Mouse (Mus musculus): ENCODE results near the gene Gm49361.
A peak's percentile ranks its signal among the peaks of the same experiment; 100 is the strongest.

The Gm49361 gene

DNA sequence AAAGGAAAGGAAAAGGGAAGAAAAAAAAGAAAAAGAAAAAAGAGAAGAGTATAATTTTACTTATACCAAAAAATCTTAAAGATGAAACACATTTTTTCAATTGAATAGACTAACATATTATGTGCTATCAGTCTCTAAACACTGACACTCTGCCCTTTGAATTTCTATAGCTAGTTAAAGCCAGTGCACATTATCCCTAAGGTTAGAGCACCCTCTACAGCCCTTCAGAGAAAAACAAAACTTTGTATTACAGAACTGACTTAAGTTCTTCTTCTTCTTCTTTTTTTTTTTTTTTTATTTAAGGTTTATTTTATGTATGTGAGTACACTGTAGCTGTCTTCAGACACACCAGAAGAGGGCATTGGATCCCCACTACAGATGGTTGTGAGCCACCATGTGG lies 96.4 kb downstream of the Gm49361 start:
- peak; percentile 48 for DNase-seq (ENCODE audit: low read depth, low spot score)
- Histone ChIP-seq H3K27me3 (ENCODE audit: control insufficient read depth, insufficient read depth, low read length, poor library complexity, severe bottlenecking) (no peaks in the 10 kb centered on the region), H3K36me3 (ENCODE audit: control insufficient read depth, insufficient read depth, low read length, poor library complexity, severe bottlenecking) (peaks cover 2% of the 10 kb centered on the region; the same call in 1 of the 2 replicates)

- Histone ChIP-seq H3K27me3 (ENCODE audit: control insufficient read depth, insufficient read depth, low read length, poor library complexity, severe bottlenecking) (no peaks in the 10 kb centered on the region), H3K36me3 (ENCODE audit: control insufficient read depth, insufficient read depth, low read length, poor library complexity, severe bottlenecking) (peaks cover 5% of the 10 kb centered on the region)
- no peak for DNase-seq (ENCODE audit: low read depth, low spot score)
Measured at GRCm38 (mm10) chr14:57646155-57646554, 99.7 kb downstream of the Gm49361 start.

- H3K36me3 ChIP-seq (ENCODE audit: control insufficient read depth, insufficient read depth, low read length, poor library complexity, severe bottlenecking) = peaks cover 8% of the 10 kb centered on the region
- DNase-seq (ENCODE audit: low read depth, low spot score) = no peak
- no peaks in the 10 kb centered on the region; the same call in 1 of the 2 replicates for H3K27me3 ChIP-seq (ENCODE audit: control insufficient read depth, insufficient read depth, low read length, poor library complexity, severe bottlenecking)
Measured at GRCm38 (mm10) chr14:57639153-57639552, 106.8 kb downstream of the Gm49361 start.

DNA sequence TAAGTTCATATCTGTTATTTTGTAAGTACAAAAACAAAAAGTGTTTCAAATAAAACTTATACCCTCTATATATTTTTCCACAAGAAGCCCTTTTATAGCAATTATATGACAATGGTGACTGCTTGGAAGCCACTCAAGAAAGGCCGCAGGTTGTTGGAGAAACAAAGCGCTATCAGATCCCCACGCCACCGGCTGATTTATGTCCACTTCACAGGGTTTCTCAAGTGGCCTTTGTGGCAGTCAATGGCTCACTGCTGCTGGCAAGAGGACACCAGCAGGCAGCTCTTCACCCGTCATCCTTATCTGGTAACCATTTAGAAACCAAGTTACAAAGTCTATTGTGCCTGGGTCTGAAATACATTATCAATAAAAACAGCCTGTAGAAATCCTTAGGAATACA lies 111.8 kb downstream of the Gm49361 start:
- no peak for DNase-seq (ENCODE audit: low read depth, low spot score)
- Histone ChIP-seq H3K27me3 (ENCODE audit: control insufficient read depth, insufficient read depth, low read length, poor library complexity, severe bottlenecking) (no peaks in the 10 kb centered on the region; the same call in 1 of the 2 replicates), H3K36me3 (ENCODE audit: control insufficient read depth, insufficient read depth, low read length, poor library complexity, severe bottlenecking) (0 out of 2 replicates have a peak, but pooled peaks cover 4% of the 10 kb centered on the region)

GRCm38 (mm10) chr14:57629595-57629994 lies 116.3 kb downstream of the Gm49361 start:
- H3K27me3 ChIP-seq (ENCODE audit: control insufficient read depth, insufficient read depth, low read length, poor library complexity, severe bottlenecking) = no peaks in the 10 kb centered on the region
- DNase-seq (ENCODE audit: low read depth, low spot score) = no peak
- peaks cover 9% of the 10 kb centered on the region; the same call in 1 of the 2 replicates for H3K36me3 ChIP-seq (ENCODE audit: control insufficient read depth, insufficient read depth, low read length, poor library complexity, severe bottlenecking)

- Histone ChIP-seq H3K27me3 (ENCODE audit: control insufficient read depth, insufficient read depth, low read length, poor library complexity, severe bottlenecking) (no peaks in the 10 kb centered on the region), H3K36me3 (ENCODE audit: control insufficient read depth, insufficient read depth, low read length, poor library complexity, severe bottlenecking) (peaks cover 12% of the 10 kb centered on the region)
- no peak for DNase-seq (ENCODE audit: low read depth, low spot score)
Measured at GRCm38 (mm10) chr14:57622934-57623333, 123.0 kb downstream of the Gm49361 start.

DNA sequence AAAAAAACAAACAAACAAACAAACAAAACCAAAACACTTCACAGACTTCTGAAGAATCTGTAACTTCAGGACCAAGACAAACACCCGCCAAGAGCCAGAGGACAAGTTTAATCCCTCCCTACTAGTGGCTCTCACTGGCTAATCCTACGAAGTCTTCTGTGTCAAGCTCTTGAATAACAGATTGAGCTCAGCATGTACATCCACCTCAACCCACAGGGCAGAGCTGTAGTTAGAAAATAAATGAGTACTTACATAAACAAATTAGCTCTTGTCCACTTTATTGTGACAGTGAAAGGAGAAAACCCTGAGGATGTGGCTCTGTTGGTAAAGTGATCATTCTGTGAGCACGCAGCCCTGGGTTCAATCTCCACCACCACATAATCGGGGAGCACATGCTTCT lies 124.2 kb downstream of the Gm49361 start:
- DNase-seq (ENCODE audit: low read depth, low spot score) = no peak
- Histone ChIP-seq H3K36me3 (ENCODE audit: control insufficient read depth, insufficient read depth, low read length, poor library complexity, severe bottlenecking) (peaks cover 12% of the 10 kb centered on the region), H3K27me3 (ENCODE audit: control insufficient read depth, insufficient read depth, low read length, poor library complexity, severe bottlenecking) (no peaks in the 10 kb centered on the region)

DNA sequence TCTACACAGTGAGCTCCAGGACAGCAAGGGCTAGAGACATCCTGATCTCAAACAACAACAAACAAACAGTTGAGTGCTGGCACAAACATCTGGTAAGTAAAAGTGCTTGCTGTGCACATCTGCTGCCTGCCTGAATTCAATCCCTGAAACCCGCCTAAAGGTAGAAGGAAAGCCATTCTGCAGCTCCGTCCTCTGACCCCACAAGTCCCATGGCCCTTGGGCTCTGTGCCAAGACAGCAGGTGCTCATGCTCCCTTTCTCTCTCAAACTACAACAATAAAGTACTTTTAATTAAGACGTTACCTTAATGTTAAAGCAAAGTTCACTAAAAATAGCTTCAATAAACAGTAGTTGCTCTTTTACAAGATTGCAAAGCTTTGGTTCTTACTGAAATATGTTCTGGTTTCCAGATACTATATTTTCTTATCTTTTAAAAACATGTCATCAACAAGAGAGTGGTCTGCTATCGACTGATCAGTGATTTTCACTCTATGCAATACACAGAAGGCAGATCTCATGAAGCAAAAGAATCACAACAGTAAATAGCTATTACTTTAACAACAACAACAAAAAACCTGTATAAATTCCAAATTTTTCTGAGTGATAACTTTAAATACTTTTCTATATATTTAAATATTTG lies 125.2 kb downstream of the Gm49361 start:
- DNase-seq (ENCODE audit: low read depth, low spot score) = no peak
- peaks cover 11% of the 10 kb centered on the region for H3K36me3 ChIP-seq (ENCODE audit: control insufficient read depth, insufficient read depth, low read length, poor library complexity, severe bottlenecking)
- no peaks in the 10 kb centered on the region for H3K27me3 ChIP-seq (ENCODE audit: control insufficient read depth, insufficient read depth, low read length, poor library complexity, severe bottlenecking)

- no peaks in the 10 kb centered on the region for H3K27me3 ChIP-seq (ENCODE audit: control insufficient read depth, insufficient read depth, low read length, poor library complexity, severe bottlenecking)
- peaks cover 9% of the 10 kb centered on the region; the same call in 1 of the 2 replicates for H3K36me3 ChIP-seq (ENCODE audit: control insufficient read depth, insufficient read depth, low read length, poor library complexity, severe bottlenecking)
- DNase-seq (ENCODE audit: low read depth, low spot score) = peak; percentile 56
Measured at GRCm38 (mm10) chr14:57619487-57619886, 126.4 kb downstream of the Gm49361 start.

GRCm38 (mm10) chr14:57617675-57618074 lies 128.2 kb downstream of the Gm49361 start:
- no peak for DNase-seq (ENCODE audit: low read depth, low spot score)
- Histone ChIP-seq H3K36me3 (ENCODE audit: control insufficient read depth, insufficient read depth, low read length, poor library complexity, severe bottlenecking) (peaks cover 5% of the 10 kb centered on the region), H3K27me3 (ENCODE audit: control insufficient read depth, insufficient read depth, low read length, poor library complexity, severe bottlenecking) (no peaks in the 10 kb centered on the region)

- DNase-seq (ENCODE audit: low read depth, low spot score) = no peak
Measured at GRCm38 (mm10) chr14:57616339-57616965, 129.5 kb downstream of the Gm49361 start.

DNA sequence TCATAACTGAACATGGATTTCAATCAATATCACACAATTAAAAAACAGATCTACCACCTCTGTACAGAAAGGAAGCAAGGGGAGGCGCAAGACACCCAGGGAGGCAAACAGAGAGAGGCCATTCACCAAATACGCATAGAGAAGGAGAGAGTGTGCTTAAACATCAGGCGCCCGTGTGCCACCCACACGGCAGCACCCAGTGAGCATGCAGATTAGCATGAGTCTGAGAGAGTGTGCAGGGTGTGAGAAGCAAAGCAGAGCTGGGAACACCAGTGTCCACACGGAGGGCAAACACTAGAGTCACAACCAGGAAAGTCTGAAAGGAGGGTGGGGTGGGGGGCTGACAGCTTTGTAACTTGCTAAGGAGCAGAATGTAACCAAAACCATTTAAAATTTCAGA lies 130.1 kb downstream of the Gm49361 start:
- no peak for DNase-seq (ENCODE audit: low read depth, low spot score)
- H3K27me3 ChIP-seq (ENCODE audit: control insufficient read depth, insufficient read depth, low read length, poor library complexity, severe bottlenecking) = no peaks in the 10 kb centered on the region

More at GRCm38 (mm10) chr14:57616339-57616965, 129.5 kb downstream of the Gm49361 start:
- Histone ChIP-seq H3K27me3 (ENCODE audit: control insufficient read depth, insufficient read depth, low read length, poor library complexity, severe bottlenecking) (no peaks in the 10 kb centered on the region), H3K36me3 (ENCODE audit: control insufficient read depth, insufficient read depth, low read length, poor library complexity, severe bottlenecking) (peaks cover 5% of the 10 kb centered on the region; the same call in 1 of the 2 replicates)

GRCm38 (mm10) chr14:57611034-57611433 lies 134.9 kb downstream of the Gm49361 start:
- H3K36me3 ChIP-seq (ENCODE audit: control insufficient read depth, insufficient read depth, low read length, poor library complexity, severe bottlenecking) = peaks cover 6% of the 10 kb centered on the region; the same call in 1 of the 2 replicates
- DNase-seq (ENCODE audit: low read depth, low spot score) = no peak
- no peaks in the 10 kb centered on the region for H3K27me3 ChIP-seq (ENCODE audit: control insufficient read depth, insufficient read depth, low read length, poor library complexity, severe bottlenecking)

More for the DNA sequence above, 130.1 kb downstream of the Gm49361 start:
- H3K36me3 ChIP-seq (ENCODE audit: control insufficient read depth, insufficient read depth, low read length, poor library complexity, severe bottlenecking) = peaks cover 5% of the 10 kb centered on the region; the same call in 1 of the 2 replicates

DNA sequence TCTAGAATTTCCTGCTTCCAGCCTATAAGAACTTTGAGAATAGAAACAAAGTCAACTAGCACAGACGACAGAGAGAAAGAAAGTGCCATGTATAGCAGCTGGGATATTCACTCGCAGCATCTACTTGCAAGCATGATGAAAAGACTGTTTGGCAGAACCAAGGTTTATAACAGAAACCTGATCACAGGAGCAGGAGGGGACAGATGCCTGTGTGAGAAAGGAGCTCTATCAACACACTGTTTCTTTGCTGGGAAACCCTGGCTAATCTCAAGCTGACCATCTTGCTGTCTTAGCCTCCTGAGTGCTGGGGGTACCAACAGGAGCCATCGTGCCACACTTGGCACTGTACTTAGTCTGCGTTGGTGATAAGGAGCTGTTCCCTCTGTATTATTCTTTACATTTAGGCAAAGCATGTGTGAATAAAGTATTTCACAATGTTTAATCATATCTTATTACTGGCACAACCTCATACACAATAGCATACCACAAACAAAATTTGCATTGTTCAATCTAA lies 136.0 kb downstream of the Gm49361 start:
- Histone ChIP-seq H3K27me3 (ENCODE audit: control insufficient read depth, insufficient read depth, low read length, poor library complexity, severe bottlenecking) (no peaks in the 10 kb centered on the region), H3K36me3 (ENCODE audit: control insufficient read depth, insufficient read depth, low read length, poor library complexity, severe bottlenecking) (peaks cover 6% of the 10 kb centered on the region; the same call in 1 of the 2 replicates)
- DNase-seq (ENCODE audit: low read depth, low spot score) = no peak

DNA sequence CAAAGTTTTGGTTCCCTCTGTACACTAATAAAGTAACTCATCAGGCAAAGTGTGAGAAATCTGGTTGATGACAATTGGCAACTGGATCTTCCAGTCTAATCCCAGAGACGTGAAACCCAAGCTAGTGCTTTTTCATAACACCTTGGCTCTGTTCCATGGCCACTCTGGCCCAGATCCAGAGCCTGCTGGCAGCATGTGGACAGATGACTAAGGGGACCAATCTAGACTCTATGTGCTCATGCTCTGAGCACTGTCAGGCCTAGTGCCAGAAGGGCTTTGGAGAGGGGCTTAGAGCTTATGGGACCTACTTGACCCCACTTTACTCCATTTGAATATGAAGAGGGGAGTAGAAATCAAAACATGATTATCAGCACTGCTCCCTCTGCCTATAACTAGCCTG lies 138.4 kb downstream of the Gm49361 start:
- DNase-seq (ENCODE audit: low read depth, low spot score) = no peak
- Histone ChIP-seq H3K27me3 (ENCODE audit: control insufficient read depth, insufficient read depth, low read length, poor library complexity, severe bottlenecking) (no peaks in the 10 kb centered on the region), H3K36me3 (ENCODE audit: control insufficient read depth, insufficient read depth, low read length, poor library complexity, severe bottlenecking) (peaks cover 10% of the 10 kb centered on the region)
